Mouse (Mus musculus) limb, embryonic 14.5 days (tissue): ENCODE measurements around the gene 1700001P01Rik. TPM values are rescaled to one million over a fixed set of nuclear protein-coding genes. Genes with fewer than 3 reads are reported as not detected.
A peak's percentile ranks its signal among the peaks of the same experiment; 100 is the strongest.

Source experiments
- ATAC-seq: fragments of 200-750 bp; cut with Nextera tagmentation; 2 replicates; pipeline ENCODE4 v1.8.0; 2017; ENCODE audit warnings: low read depth, moderate number of reproducible peaks, moderate TSS enrichment; ENCODE audit not compliant: low FRiP score
- DNase-seq: peaks from one replicate; pipeline ENCODE4 v3.0.0-alpha.2; 2015; ENCODE audit warnings: low spot score
- H3K27ac ChIP-seq: fragments of 300-500 bp; sonication (generic); replicated peaks from 2 replicates; pipeline ENCODE4 v1.5.1; 2014; ENCODE audit warnings: low read depth, mild to moderate bottlenecking, low read length, moderate library complexity, mixed read lengths
- H3K27me3 ChIP-seq: fragments of 300-500 bp; sonication (generic); 2 replicates; pipeline ENCODE4 v1.6.1; 2014; ENCODE audit warnings: low read length, mixed read lengths; ENCODE audit not compliant: control insufficient read depth, insufficient read depth
- H3K36me3 ChIP-seq: fragments of 300-500 bp; sonication (generic); 2 replicates; pipeline ENCODE4 v1.6.1; 2014; ENCODE audit warnings: mild to moderate bottlenecking, low read length, moderate library complexity, mixed read lengths; ENCODE audit not compliant: control insufficient read depth, insufficient read depth
- H3K4me1 ChIP-seq: fragments of 300-500 bp; sonication (generic); 2 replicates; pipeline ENCODE4 v1.6.1; 2014; ENCODE audit warnings: antibody characterized with exemption, low read length, mixed read lengths; ENCODE audit not compliant: control insufficient read depth, insufficient read depth
- H3K4me2 ChIP-seq: fragments of 300-500 bp; sonication (generic); replicated peaks from 2 replicates; pipeline ENCODE4 v1.6.1; 2014; ENCODE audit warnings: low read depth, mild to moderate bottlenecking, low read length, moderate library complexity; ENCODE audit not compliant: severe bottlenecking
- H3K4me3 ChIP-seq: fragments of 300-500 bp; sonication (generic); replicated peaks from 2 replicates; pipeline ENCODE4 v1.5.1; 2014; ENCODE audit warnings: low read length
- H3K9ac ChIP-seq: fragments of 300-500 bp; sonication (generic); 2 replicates; pipeline ENCODE4 v1.6.1; 2014; ENCODE audit warnings: mild to moderate bottlenecking, low read depth, low read length, moderate library complexity; ENCODE audit not compliant: severe bottlenecking
- H3K9me3 ChIP-seq: fragments of 300-500 bp; sonication (generic); 2 replicates; pipeline ENCODE4 v1.6.1; 2016; ENCODE audit warnings: low read length; ENCODE audit not compliant: control insufficient read depth
- POLR2A ChIP-seq: fragments of 200-500 bp; IDR thresholded peaks from 2 replicates; pipeline ENCODE4 v1.8.0; 2012; ENCODE audit warnings: inconsistent platforms, mild to moderate bottlenecking, moderate library complexity, borderline replicate concordance; ENCODE audit not compliant: insufficient read depth, insufficient read length; ENCODE audit errors: extremely low read depth
- WGBS: fragments of 180-500 bp; shearing (Covaris S2); extraction: QIAGEN DNeasy Blood & Tissue Kit; methylation state at CpG from one replicate; pipeline ENCODE4 v1.1.7; 2014; 5-methylcytosine and 5-hydroxymethylcytosine counted together
- polyA plus RNA-seq, 2 experiments: library from polyadenylated mRNA; depleted of rRNA in 1 of 2; stranded (reverse) in 1 of 2; unstranded in 1 of 2; fragments of >200 nt; fragmentation: Nextera tagmentation in 1 of 2; extraction: Ambion mirVana in 1 of 2; gene quantifications; 2 replicates each; pipeline versions ENCODE4 v1.2.1 to v1.2.3; 2012 to 2014

Gene 1700001P01Rik
- polyA plus RNA-seq, 2 experiments: 0.34 TPM; not detected in 1

- H3K36me3 ChIP-seq: peaks cover 88% of the 10 kb centered on the region
Measured at GRCm38 (mm10) chr11:97753277-97753676, 22.4 kb downstream of the 1700001P01Rik start.

GRCm38 (mm10) chr11:97748496-97748895 is 27.2 kb downstream of the 1700001P01Rik start:
- H3K4me1 ChIP-seq: peaks cover 3% of the 10 kb centered on the region
- no peak overlapping the region for H3K9ac ChIP-seq
- 90% methylated on average over 5 of the region's 5 CpGs for WGBS
- no peaks in the 10 kb centered on the region for H3K27me3 ChIP-seq
- H3K9me3 ChIP-seq: no peaks in the 10 kb centered on the region
- H3K4me3 ChIP-seq: no peak overlapping the region
- H3K27ac ChIP-seq: no peak overlapping the region
- H3K36me3 ChIP-seq: peaks cover 69% of the 10 kb centered on the region
- DNase-seq (no peak), ATAC-seq (no peak)
- TF ChIP-seq POLR2A: no peak
- no peak overlapping the region for H3K4me2 ChIP-seq

More at GRCm38 (mm10) chr11:97753277-97753676, 22.4 kb downstream of the 1700001P01Rik start:
- Histone ChIP-seq H3K4me3 (no peak overlapping the region), H3K4me1 (no peaks in the 10 kb centered on the region), H3K9ac (no peak overlapping the region), H3K9me3 (no peaks in the 10 kb centered on the region), H3K27me3 (no peaks in the 10 kb centered on the region), H3K4me2 (no peak overlapping the region), H3K27ac (no peak overlapping the region)
- no peak for TF ChIP-seq POLR2A
- ATAC-seq (no peak), DNase-seq (no peak)
- WGBS: 92% methylated on average over 8 of the region's 8 CpGs

- DNase-seq (no peak), ATAC-seq (no peak)
- no peak overlapping the region for H3K27ac ChIP-seq
- H3K9ac ChIP-seq: no peak overlapping the region
- H3K36me3 ChIP-seq: peaks cover 62% of the 10 kb centered on the region
- H3K27me3 ChIP-seq: no peaks in the 10 kb centered on the region
- no peaks in the 10 kb centered on the region for H3K9me3 ChIP-seq
- peaks cover 10% of the 10 kb centered on the region for H3K4me1 ChIP-seq
- no peak for TF ChIP-seq POLR2A
- no peak overlapping the region for H3K4me2 ChIP-seq
- no peak overlapping the region for H3K4me3 ChIP-seq
- 93% methylated on average over 8 of the region's 8 CpGs for WGBS
Measured at GRCm38 (mm10) chr11:97747773-97748172, 27.9 kb downstream of the 1700001P01Rik start.

GRCm38 (mm10) chr11:97745331-97745721 is 30.4 kb downstream of the 1700001P01Rik start:
- no peaks in the 10 kb centered on the region for H3K27me3 ChIP-seq
- ATAC-seq: no peak
- WGBS: 8% methylated on average over 13 of the region's 13 CpGs
- H3K27ac ChIP-seq: no peak overlapping the region
- peaks cover 15% of the 10 kb centered on the region for H3K4me1 ChIP-seq
- no peak for TF ChIP-seq POLR2A
- H3K4me3 ChIP-seq: peak overlapping the region; percentile 80
- no peak overlapping the region for H3K9ac ChIP-seq
- H3K9me3 ChIP-seq: no peaks in the 10 kb centered on the region
- DNase-seq: no peak
- H3K36me3 ChIP-seq: peaks cover 42% of the 10 kb centered on the region
- H3K4me2 ChIP-seq: peak overlapping the region; percentile 51

- under 1% methylated on average over 26 of the region's 57 CpGs for WGBS
- Histone ChIP-seq H3K9me3 (no peaks in the 10 kb centered on the region), H3K27me3 (no peaks in the 10 kb centered on the region)
Measured at GRCm38 (mm10) chr11:97744718-97745330, 30.9 kb downstream of the 1700001P01Rik start.

More at GRCm38 (mm10) chr11:97744718-97745330, 30.9 kb downstream of the 1700001P01Rik start:
- Histone ChIP-seq H3K4me3 (peak overlapping the region; percentile 80), H3K27ac (peak overlapping the region; percentile 93), H3K4me2 (peak overlapping the region; percentile 51), H3K9ac (peak overlapping the region; percentile 83), H3K36me3 (peaks cover 37% of the 10 kb centered on the region), H3K4me1 (peaks cover 15% of the 10 kb centered on the region)
- peak; percentile 99 for DNase-seq
- peak; percentile 96 for ATAC-seq
- TF ChIP-seq POLR2A: no peak
